Mouse (Mus musculus): ENCODE measurements around the gene Cnbd2. TPM values are rescaled to one million over a fixed set of nuclear protein-coding genes. Genes with fewer than 3 reads are reported as not detected.

Gene Cnbd2
- polyA plus RNA-seq, 1 experiment from 2014 or later = 2.6 TPM

Small RNA genes within 50 kb of the gene (microRNA-seq; reads per million reads assigned to microRNA genes)
- gene Gm22758 = not detected
- not detected for gene Gm22759

Other genes with a start within 250 kb of the Cnbd2 start
- 5.6 and 5.9 TPM in 2 replicates for gene Spag4, start 247.1 kb upstream of the Cnbd2 start, polyA plus RNA-seq (2016; fragmentation: Nextera tagmentation; extraction: Ambion mirVana)
- gene Cpne1, start 200.3 kb upstream of the Cnbd2 start, polyA plus RNA-seq (2016; fragmentation: Nextera tagmentation; extraction: Ambion mirVana) = 75.7 and 81.6 TPM in 2 replicates
- gene Rbm12, start 200.3 kb upstream of the Cnbd2 start, polyA plus RNA-seq (2016; fragmentation: Nextera tagmentation; extraction: Ambion mirVana) = 53.9 and 55.4 TPM in 2 replicates
- gene Gm28036, start 185.2 kb upstream of the Cnbd2 start, polyA plus RNA-seq (2016; fragmentation: Nextera tagmentation; extraction: Ambion mirVana) = 15.9 and 26.5 TPM in 2 replicates
- 380 and 410 TPM in 2 replicates for gene Romo1, start 168.3 kb upstream of the Cnbd2 start, polyA plus RNA-seq (2016; fragmentation: Nextera tagmentation; extraction: Ambion mirVana)
- gene Nfs1, start 168.1 kb upstream of the Cnbd2 start, polyA plus RNA-seq (2016; fragmentation: Nextera tagmentation; extraction: Ambion mirVana) = 38.2 and 43.2 TPM in 2 replicates
- 469 and 559 TPM in 2 replicates for gene Rbm39, start 132.1 kb upstream of the Cnbd2 start, polyA plus RNA-seq (2016; fragmentation: Nextera tagmentation; extraction: Ambion mirVana)
- gene Phf20, start 115.8 kb upstream of the Cnbd2 start, polyA plus RNA-seq (2016; fragmentation: Nextera tagmentation; extraction: Ambion mirVana) = 68.1 and 75.5 TPM in 2 replicates
- 53.3 and 61.0 TPM in 2 replicates for gene Scand1, start 405 bp downstream of the Cnbd2 start, polyA plus RNA-seq (2016; fragmentation: Nextera tagmentation; extraction: Ambion mirVana)
- gene Epb41l1, start 108.6 kb downstream of the Cnbd2 start, polyA plus RNA-seq (2016; fragmentation: Nextera tagmentation; extraction: Ambion mirVana) = 0.46 and 1.1 TPM in 2 replicates
- 50.0 and 53.6 TPM in 2 replicates for gene Aar2, start 235.3 kb downstream of the Cnbd2 start, polyA plus RNA-seq (2016; fragmentation: Nextera tagmentation; extraction: Ambion mirVana)

Data from limb, embryonic 10.5 days (tissue).